Mouse (Mus musculus) left cerebral cortex, adult 11 months (tissue): ENCODE results near the gene Myl12a.
A peak's percentile ranks its signal among the peaks of the same experiment; 100 is the strongest.

Experiments used
- DNase-seq: peaks from one replicate; pipeline ENCODE4 v3.0.0; 2022; ENCODE audit warnings: low spot score

Gene Myl12a

GRCm38 (mm10) chr17:71010646-71011242 is 8.1 kb upstream of the Myl12a start:
- DNase-seq = no peak

GRCm38 (mm10) chr17:71009751-71010150 is 7.1 kb upstream of the Myl12a start:
- no peak for DNase-seq

- no peak for DNase-seq
These were observed 6.0 kb upstream of the Myl12a start for GRCm38 (mm10) chr17:71008676-71009075.

- DNase-seq = no peak
These were observed 4.3 kb upstream of the Myl12a start for GRCm38 (mm10) chr17:71006976-71007375.

- DNase-seq = no peak
These were observed 1.7 kb upstream of the Myl12a start for GRCm38 (mm10) chr17:71004186-71004960.

GRCm38 (mm10) chr17:71003721-71004120 is 1.0 kb upstream of the Myl12a start:
- no peak for DNase-seq

GRCm38 (mm10) chr17:71003112-71003511 is 434 bp upstream of the Myl12a start:
- no peak for DNase-seq

- peak; percentile 96 for DNase-seq
These were observed 466 bp downstream of the Myl12a start, which contains the start of gene Myom1 for GRCm38 (mm10) chr17:71002081-71002743. Gene Myom1 (plus strand): TSS chr17:71002633.

- DNase-seq = no peak
These were observed 988 bp downstream of the Myl12a start for GRCm38 (mm10) chr17:71001699-71002080.

- DNase-seq = no peak
These were observed 1.6 kb downstream of the Myl12a start for GRCm38 (mm10) chr17:71001067-71001466.

- DNase-seq = no peak
These were observed 2.4 kb downstream of the Myl12a start for GRCm38 (mm10) chr17:71000255-71000654.

- DNase-seq = no peak
These were observed 3.5 kb downstream of the Myl12a start for GRCm38 (mm10) chr17:70999187-70999586.

GRCm38 (mm10) chr17:70998400-70998975 is 4.2 kb downstream of the Myl12a start:
- DNase-seq = no peak

- DNase-seq = no peak
These were observed 4.8 kb downstream of the Myl12a start for GRCm38 (mm10) chr17:70997836-70998235.

- no peak for DNase-seq
These were observed 7.1 kb downstream of the Myl12a start for GRCm38 (mm10) chr17:70995551-70995950.

- no peak for DNase-seq
These were observed 8.0 kb downstream of the Myl12a start for GRCm38 (mm10) chr17:70994671-70995070.

GRCm38 (mm10) chr17:70993385-70993807 is 9.3 kb downstream of the Myl12a start:
- no peak for DNase-seq

- DNase-seq = no peak
These were observed 10.0 kb downstream of the Myl12a start for GRCm38 (mm10) chr17:70992662-70993061.

- no peak for DNase-seq
These were observed 10.7 kb downstream of the Myl12a start for GRCm38 (mm10) chr17:70991706-70992625.

- DNase-seq = peak; percentile 64
These were observed 12.0 kb downstream of the Myl12a start for GRCm38 (mm10) chr17:70990403-70991303.
